Mouse (Mus musculus) ES-E14 (cell line): ENCODE results near the gene Colec11. TPM values are rescaled to one million over a fixed set of nuclear protein-coding genes. Genes with fewer than 3 reads are reported as not detected.

Experiments
- DNase-seq: peaks from one replicate; pipeline ENCODE4 v3.0.0-alpha.2; 2013; ENCODE audit warnings: low read depth, low spot score
- H3K27ac ChIP-seq: 2 replicates; pipeline ENCODE4 v1.5.1; 2012; ENCODE audit warnings: low read depth, mild to moderate bottlenecking, low read length, moderate library complexity, mixed read lengths; ENCODE audit not compliant: poor library complexity, insufficient read depth, severe bottlenecking
- H3K36me3 ChIP-seq: 2 replicates; pipeline ENCODE4 v1.6.1; 2012; ENCODE audit warnings: mild to moderate bottlenecking, low read length, moderate library complexity, mixed read lengths; ENCODE audit not compliant: control insufficient read depth, poor library complexity, insufficient read depth, severe bottlenecking
- H3K4me1 ChIP-seq, 2 experiments: fragments of 150-350 bp in 1 of 2; sonication (generic) in 1 of 2; 2 replicates each; pipeline ENCODE4 v1.6.1; 2012; ENCODE audit warnings: low read length in 2 of 2, mild to moderate bottlenecking in 1 of 2, mixed read lengths in 1 of 2; ENCODE audit not compliant: control insufficient read depth in 2 of 2, insufficient read depth in 2 of 2, poor library complexity in 1 of 2
- H3K4me3 ChIP-seq, 2 experiments: fragments of 150-350 bp in 1 of 2; sonication (generic) in 1 of 2; 2 replicates each; pipeline ENCODE4 v1.5.1; 2012; ENCODE audit warnings: low read length in 2 of 2, low read depth in 1 of 2, mild to moderate bottlenecking in 1 of 2, mixed read lengths in 1 of 2; ENCODE audit not compliant: insufficient read depth in 1 of 2, poor library complexity in 1 of 2, severe bottlenecking in 1 of 2
- H3K9ac ChIP-seq: 2 replicates; pipeline ENCODE4 v1.6.1; 2012; ENCODE audit warnings: low read depth, mild to moderate bottlenecking, low read length, mixed read lengths; ENCODE audit not compliant: poor library complexity, insufficient read depth, severe bottlenecking
- H3K9me3 ChIP-seq: fragments of 150-350 bp; sonication (generic); 2 replicates; pipeline ENCODE4 v1.6.1; 2012; ENCODE audit warnings: low read depth, mild to moderate bottlenecking, low read length; ENCODE audit not compliant: control insufficient read depth, insufficient read depth
- CHD2 ChIP-seq: IDR thresholded peaks from 2 replicates; pipeline ENCODE4 v1.6.1; 2014; ENCODE audit warnings: mild to moderate bottlenecking, low read depth, low read length, inconsistent platforms
- HCFC1 ChIP-seq: IDR thresholded peaks from 2 replicates; pipeline ENCODE4 v1.6.1; 2012; ENCODE audit warnings: low read length, inconsistent platforms, borderline replicate concordance; ENCODE audit not compliant: insufficient read depth
- MAFK ChIP-seq: IDR thresholded peaks from 2 replicates; pipeline ENCODE4 v1.6.1; 2014; ENCODE audit warnings: mild to moderate bottlenecking, low read depth, low read length, inconsistent platforms; ENCODE audit not compliant: insufficient read depth
- ZC3H11A ChIP-seq: IDR thresholded peaks from 2 replicates; pipeline ENCODE4 v1.6.1; 2012; ENCODE audit warnings: low read depth, mild to moderate bottlenecking, inconsistent platforms, low read length, borderline replicate concordance
- ZNF384 ChIP-seq: IDR thresholded peaks from 2 replicates; pipeline ENCODE4 v1.6.1; 2012; ENCODE audit warnings: low read depth, low read length, inconsistent platforms
- in situ Hi-C, 2 experiments: fragments of 600-800 bp; cut with MboI; formaldehyde crosslinking; loops; one replicate each; pipeline ENCODE4 v1.15.1; 2025; ENCODE audit warnings: low sequenced_read_pairs in 2 of 2, inconsistent platforms in 1 of 2; ENCODE audit not compliant: unreplicated experiment in 2 of 2
- total RNA-seq: library from RNA; depleted of rRNA; stranded (reverse); fragments of 300-350 nt; gene quantifications from 2 replicates; pipeline ENCODE4 v1.2.3, GENCODE M21; 2012

Colec11 gene
- total RNA-seq, 1 experiment: 0.18 TPM

DNA sequence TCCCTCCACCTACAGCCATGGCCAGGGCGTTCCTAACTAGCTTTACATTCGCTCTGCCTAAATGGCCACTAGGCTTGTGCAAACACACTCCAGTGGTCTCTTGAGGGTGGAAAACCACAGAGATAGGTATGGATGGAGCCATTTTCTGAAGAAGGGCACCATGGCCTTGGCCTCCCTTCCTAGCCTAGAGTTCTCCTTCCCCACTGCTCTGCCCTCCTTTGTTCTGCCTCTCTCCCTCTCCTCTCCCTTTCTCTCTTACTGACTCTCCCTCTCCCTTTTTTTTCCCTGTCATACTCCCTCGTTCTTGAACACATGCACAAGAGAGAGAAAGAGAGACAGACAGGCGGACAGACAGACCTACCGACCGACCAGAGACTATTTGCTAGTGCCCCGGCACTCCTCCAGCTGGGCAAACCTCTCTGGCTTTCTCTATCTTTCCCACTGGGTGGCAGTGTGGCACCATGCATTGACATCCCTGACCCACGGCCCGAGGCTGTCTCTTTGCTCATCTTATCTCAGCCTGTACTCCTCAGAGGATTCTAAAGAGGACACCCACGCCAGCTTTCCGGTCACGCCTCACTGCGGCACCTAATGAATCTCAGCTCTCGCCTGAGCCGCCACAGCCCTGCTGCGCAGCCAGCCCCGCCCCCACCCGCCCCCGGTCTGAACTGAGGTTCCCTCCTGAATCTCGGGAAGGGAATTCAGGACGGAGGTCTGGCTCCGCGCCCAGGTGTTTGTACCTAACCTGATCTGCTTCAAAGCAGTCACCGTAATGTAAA lies 33.9 kb downstream of the Colec11 start:
- TF ChIP-seq ZNF384 (no peak), ZC3H11A (peak; percentile 86)
- Histone ChIP-seq H3K9ac (no peak overlapping the region), H3K36me3 (no peaks in the 10 kb centered on the region), H3K27ac (no peak overlapping the region), H3K4me3 (peak overlapping the region; percentile 27 to 47; a peak in 3 of 4 replicates), H3K9me3 (no peaks in the 10 kb centered on the region), H3K4me1 (no peaks in the 10 kb centered on the region)
- in situ Hi-C loops: no loop called here
- peak; percentile 69 for DNase-seq

GRCm38 (mm10) chr12:28587949-28588348 lies 35.2 kb downstream of the Colec11 start:
- H3K9me3 ChIP-seq: no peaks in the 10 kb centered on the region
- no peak overlapping the region for H3K4me3 ChIP-seq
- H3K27ac ChIP-seq: no peak overlapping the region
- DNase-seq: no peak
- in situ Hi-C loops: no loop called here
- H3K9ac ChIP-seq: no peak overlapping the region
- no peak for TF ChIP-seq HCFC1
- no peak for TF ChIP-seq CHD2
- no peak for TF ChIP-seq ZC3H11A
- no peak for TF ChIP-seq MAFK
- no peaks in the 10 kb centered on the region for H3K36me3 ChIP-seq
- no peaks in the 10 kb centered on the region for H3K4me1 ChIP-seq

DNA sequence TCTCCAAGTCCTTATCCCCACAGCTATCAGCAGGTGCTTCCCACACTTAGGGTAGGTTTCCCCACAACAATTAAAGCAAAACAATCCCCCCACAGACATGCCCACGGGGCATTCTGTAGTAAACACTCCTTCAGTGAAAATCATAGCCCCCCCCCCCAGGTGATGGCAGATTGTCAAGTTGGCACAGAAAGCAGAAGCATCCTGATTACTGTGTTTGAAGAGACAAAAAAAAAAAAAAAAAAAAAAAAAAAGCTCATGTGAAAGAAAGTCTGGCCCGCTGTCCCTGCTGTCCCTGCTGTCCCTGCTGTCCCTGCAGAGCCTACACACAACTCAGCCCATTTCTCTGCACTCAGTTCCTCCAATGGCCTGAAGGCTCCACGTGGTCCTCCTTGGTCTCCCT lies 39.1 kb downstream of the Colec11 start:
- Histone ChIP-seq H3K4me3 (no peak overlapping the region), H3K36me3 (no peaks in the 10 kb centered on the region), H3K9ac (no peak overlapping the region), H3K27ac (no peak overlapping the region), H3K4me1 (no peaks in the 10 kb centered on the region), H3K9me3 (no peaks in the 10 kb centered on the region)
- no peak for TF ChIP-seq ZC3H11A
- TF ChIP-seq CHD2: no peak
- TF ChIP-seq ZNF384: no peak
- no peak for TF ChIP-seq HCFC1
- no peak for TF ChIP-seq MAFK
- in situ Hi-C loops: no loop called here
- DNase-seq: no peak

DNA sequence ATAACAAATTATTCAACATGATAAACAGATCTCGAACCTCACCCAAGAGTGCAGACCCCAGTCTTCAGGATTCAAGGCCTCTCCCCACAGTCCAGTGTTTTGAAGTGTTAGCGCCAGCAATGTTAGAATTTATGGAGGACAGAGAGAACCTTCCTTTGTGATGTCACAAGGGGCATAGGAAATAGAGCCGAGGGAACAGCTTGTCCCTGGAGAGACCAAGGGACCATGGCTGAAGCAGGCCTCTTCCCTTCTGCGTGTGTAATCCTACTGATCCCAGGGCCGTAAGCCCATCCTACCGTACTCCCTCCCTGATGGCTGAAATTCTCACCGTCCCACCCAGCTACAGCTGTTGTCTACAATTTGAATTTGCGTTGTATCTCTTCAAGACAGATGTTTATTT lies 40.8 kb downstream of the Colec11 start, which contains the start of gene Allc:
Allc (minus strand) TSS at position 101 of the 400 bp plus-strand sequence.
- no peak within 1 kb of the TSS for H3K9ac ChIP-seq
- no peak for DNase-seq
- no peak within 1 kb of the TSS for H3K27ac ChIP-seq
- no peaks in the 10 kb centered on the region for H3K4me1 ChIP-seq
- in situ Hi-C loops: no loop called here
- no peak for TF ChIP-seq ZNF384
- no peak for TF ChIP-seq CHD2
- TF ChIP-seq HCFC1: no peak
- TF ChIP-seq ZC3H11A: no peak
- TF ChIP-seq MAFK: no peak
- no peaks in the 10 kb centered on the region for H3K36me3 ChIP-seq
- H3K9me3 ChIP-seq: no peaks in the 10 kb centered on the region
- no peak within 1 kb of the TSS for H3K4me3 ChIP-seq

DNA sequence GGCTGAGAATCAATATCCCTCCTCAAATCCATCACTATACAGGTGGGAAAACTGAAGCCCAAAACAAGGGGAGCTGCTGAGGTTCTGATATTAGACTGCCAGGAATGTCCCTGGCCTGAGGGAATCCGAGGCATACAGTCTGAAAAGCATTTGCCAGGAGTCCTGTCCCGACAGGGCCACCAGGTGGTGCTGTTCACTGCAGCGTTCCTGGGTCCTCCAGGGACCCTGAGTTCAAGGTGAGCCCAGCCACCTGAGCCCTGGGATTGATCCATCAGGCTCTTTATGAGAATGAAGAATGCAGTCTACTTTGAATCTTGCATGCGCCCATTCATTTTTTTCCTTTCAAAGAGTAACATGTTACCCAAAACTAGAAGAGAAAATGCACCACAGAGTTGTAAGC lies 44.0 kb downstream of the Colec11 start:
- no peak overlapping the region for H3K27ac ChIP-seq
- H3K9me3 ChIP-seq: no peaks in the 10 kb centered on the region
- no peaks in the 10 kb centered on the region for H3K4me1 ChIP-seq
- no peak overlapping the region for H3K9ac ChIP-seq
- H3K36me3 ChIP-seq: no peaks in the 10 kb centered on the region
- peak; percentile 45 for DNase-seq
- in situ Hi-C loops: no loop called here
- no peak overlapping the region for H3K4me3 ChIP-seq
- TF ChIP-seq ZC3H11A: peak; percentile 51; the same call in 1 of the 2 replicates
- TF ChIP-seq CHD2: no peak
